Mouse (Mus musculus) olfactory bulb, adult 2 months (tissue): ENCODE results near the gene Gm29133.

Experiments
- CTCF ChIP-seq: fragments of 200-500 bp; IDR thresholded peaks from 2 replicates; pipeline ENCODE4 v1.5.1; 2012; ENCODE audit warnings: low read depth, mild to moderate bottlenecking, low read length, moderate library complexity; ENCODE audit not compliant: insufficient read depth
- POLR2A ChIP-seq: fragments of 200-500 bp; IDR thresholded peaks from 2 replicates; pipeline ENCODE4 v1.6.1; 2012; ENCODE audit warnings: mild to moderate bottlenecking, low read depth, low read length, moderate library complexity; ENCODE audit not compliant: insufficient read depth

- no peak for TF ChIP-seq CTCF
- no peak for TF ChIP-seq POLR2A
These were observed 41.5 kb upstream of the Gm29133 start for GRCm38 (mm10) chr3:75706536-75706935.
